ENCODE assay signal across 8 mouse cellular contexts in genomic region chr3:138527667-138528231, GRCm38 (mm10). TPM values are rescaled to one million over a fixed set of nuclear protein-coding genes. Genes with fewer than 3 reads are reported as not detected.
DNase-seq lines count a peak whose midpoint lies in the region; ATAC-seq and TF ChIP-seq lines count a peak whose summit lies in the region.

No protein-coding gene starts in this region.

- no peak for TF ChIP-seq CTCF in left cerebral cortex, adult 2 months (IDR thresholded peaks at IDR 0.05)

- H3K4me2 ChIP-seq in hindbrain, embryonic 13.5 days: peak overlapping the region; percentile 68

- peak; percentile 85 for ATAC-seq in hindbrain, embryonic 13.5 days (ENCODE audit: low FRiP score)
- ATAC-seq in megakaryocyte, adult 5-6 weeks (ENCODE audit: poor library complexity, severe bottlenecking): peak; percentile 55

- H3K36me3 ChIP-seq in hindbrain, embryonic 13.5 days: no peaks in the 10 kb centered on the region

- under 1% methylated on average over 44 of the region's 64 CpGs for WGBS in hindbrain, embryonic 13.5 days

- no peaks in the 10 kb centered on the region for H3K9me3 ChIP-seq in hindbrain, embryonic 13.5 days

- peak; percentile 83 for DNase-seq in R1 (ENCODE audit: low read depth, low spot score)
- DNase-seq in cerebellum, postnatal 14 days: peak; percentile 80 to 83
- DNase-seq in frontal cortex, postnatal 25 days (ENCODE audit: low spot score in 2 of 2): peak; percentile 19 to 33
- DNase-seq in left cerebral cortex, adult 2 months (ENCODE audit: extremely low spot score in 1 of 2, low spot score in 2 of 2): peak; percentile 44 to 58
- DNase-seq in right cerebral cortex, adult 2 months (ENCODE audit: low spot score in 2 of 2): peak; percentile 35 to 50
- DNase-seq in urinary bladder, postnatal 25 days (ENCODE audit: low spot score): peak; percentile 52

- intact Hi-C loops in left cerebral cortex, adult 2 months (cut with DNase I): loop anchor here (1.0 to 10.0 kb wide), 3 partner anchors 38 to 547 kb away; partner anchors contain the start of genes Metap1, Rap1gds1 and Tspan5

- H3K9ac ChIP-seq in hindbrain, embryonic 13.5 days: peak overlapping the region; percentile 92

- no peaks in the 10 kb centered on the region for H3K27me3 ChIP-seq in hindbrain, embryonic 13.5 days

- H3K4me3 ChIP-seq in hindbrain, embryonic 13.5 days: peak overlapping the region; percentile 96
- H3K4me3 ChIP-seq in left cerebral cortex, adult 2 months: peak overlapping the region; percentile 83

- H3K4me1 ChIP-seq in hindbrain, embryonic 13.5 days (replicated peaks): peaks cover 37% of the 10 kb centered on the region

- H3K27ac ChIP-seq in hindbrain, embryonic 13.5 days: peak overlapping the region; percentile 98
- H3K27ac ChIP-seq in left cerebral cortex, adult 2 months: peak overlapping the region; percentile 78

RNA-seq across cellular contexts. Expression of gene Eif4e, which starts 1.8 kb away (rescaled TPM):
- 317 and 323 TPM in 2 replicates for polyA plus RNA-seq in hindbrain, embryonic 13.5 days (2015; fragmentation: Nextera tagmentation; extraction: Ambion mirVana)
- 100 to 1,000 TPM; 181 to 197 TPM for total RNA-seq in left cerebral cortex, adult 2 months (2021)
- 179 and 204 TPM in 2 replicates for total RNA-seq in megakaryocyte, adult 5-6 weeks (2015)
- total RNA-seq in megakaryocyte, adult 5-6 weeks (2017): 106 and 108 TPM in 2 replicates

RNA-seq across cellular contexts. Expression of gene Metap1, which starts 38.4 kb away (rescaled TPM):
- polyA plus RNA-seq in hindbrain, embryonic 13.5 days (2015; fragmentation: Nextera tagmentation; extraction: Ambion mirVana): 47.7 and 49.9 TPM in 2 replicates
- 10 to 100 TPM; 40.7 to 44.3 TPM for total RNA-seq in left cerebral cortex, adult 2 months (2021)
- 20.9 and 24.0 TPM in 2 replicates for total RNA-seq in megakaryocyte, adult 5-6 weeks (2015)
- 28.5 and 36.9 TPM in 2 replicates for total RNA-seq in megakaryocyte, adult 5-6 weeks (2017)

Comparison
In these comparisons a context has a peak if more than half of its experiments do, and no peak if none do; other contexts are left out.
1. Peak in every context shown above with its lines: DNase-seq, ATAC-seq, H3K4me3 ChIP-seq and H3K27ac ChIP-seq.
2. DNase-seq: peak in every context shown above with its lines; median percentile 83 in R1; 82 in cerebellum, postnatal 14 days; 52 in urinary bladder, postnatal 25 days; 51 in left cerebral cortex, adult 2 months; 42 in right cerebral cortex, adult 2 months; 26 in frontal cortex, postnatal 25 days.